Mouse (Mus musculus): Measurements from ENCODE around the gene Senp7.
"Not testable (repeated sequence)": the region's sequence is repeated elsewhere in the genome, so short reads cannot be mapped to it uniquely, and the experiment has no call there.

- TF ChIP-seq CTCF (IDR thresholded peaks at IDR 0.05; ENCODE audit: low read depth, low read length); POLR2A (IDR thresholded peaks at IDR 0.05; ENCODE audit: borderline replicate concordance, low read depth, low read length): not testable (repeated sequence)
Measured at GRCm38 (mm10) chr16:56073150-56073549, 25.0 kb downstream of the Senp7 start.

All from bone marrow macrophage, adult 2 months (primary cell).